Mouse (Mus musculus) hindbrain, embryonic 11.5 days (tissue): ENCODE measurements around the gene Colgalt1. TPM values are rescaled to one million over a fixed set of nuclear protein-coding genes. Genes with fewer than 3 reads are reported as not detected.

Source experiments
- ATAC-seq: fragments of 200-750 bp; cut with Nextera tagmentation; 2 replicates; pipeline ENCODE4 v1.8.0; 2017; ENCODE audit warnings: mild to moderate bottlenecking, moderate TSS enrichment, moderate library complexity; ENCODE audit not compliant: low FRiP score
- DNase-seq: peaks from one replicate; pipeline ENCODE4 v3.0.0-alpha.2; 2015; ENCODE audit warnings: low spot score
- H3K27ac ChIP-seq: fragments of 300-500 bp; sonication (generic); 2 replicates; pipeline ENCODE4 v1.5.1; 2014; ENCODE audit warnings: mild to moderate bottlenecking, low read depth, low read length
- H3K27me3 ChIP-seq: fragments of 300-500 bp; sonication (generic); 2 replicates; pipeline ENCODE4 v1.6.1; 2014; ENCODE audit warnings: mild to moderate bottlenecking, low read length, moderate library complexity, mixed read lengths; ENCODE audit not compliant: control insufficient read depth, insufficient read depth
- H3K36me3 ChIP-seq: fragments of 300-500 bp; sonication (generic); 2 replicates; pipeline ENCODE4 v1.6.1; 2014; ENCODE audit warnings: mild to moderate bottlenecking, low read length, moderate library complexity, mixed read lengths; ENCODE audit not compliant: control insufficient read depth, insufficient read depth
- H3K4me1 ChIP-seq: fragments of 300-500 bp; sonication (generic); replicated peaks from 2 replicates; pipeline ENCODE4 v1.6.1; 2014; ENCODE audit warnings: low read length, mixed read lengths; ENCODE audit not compliant: control insufficient read depth, insufficient read depth
- H3K4me2 ChIP-seq: fragments of 300-500 bp; sonication (generic); replicated peaks from 2 replicates; pipeline ENCODE4 v1.6.1; 2014; ENCODE audit warnings: mild to moderate bottlenecking, low read depth, low read length
- H3K4me3 ChIP-seq: fragments of 300-500 bp; sonication (generic); 2 replicates; pipeline ENCODE4 v1.5.1; 2014; ENCODE audit warnings: low read depth, low read length
- H3K9ac ChIP-seq: fragments of 300-500 bp; sonication (generic); 2 replicates; pipeline ENCODE4 v1.6.1; 2014; ENCODE audit warnings: low read depth, low read length
- H3K9me3 ChIP-seq: fragments of 300-500 bp; sonication (generic); 2 replicates; pipeline ENCODE4 v1.6.1; 2016; ENCODE audit warnings: low read length; ENCODE audit not compliant: control insufficient read depth
- WGBS: fragments of 180-500 bp; shearing (Covaris S2); extraction: QIAGEN DNeasy Blood & Tissue Kit; methylation state at CpG from one replicate; pipeline ENCODE4 v1.1.7; 2014; 5-methylcytosine and 5-hydroxymethylcytosine counted together
- polyA plus RNA-seq: library from polyadenylated mRNA; unstranded; fragments of >200 nt; fragmentation: Nextera tagmentation; extraction: Ambion mirVana; gene quantifications from 2 replicates; pipeline ENCODE4 v1.2.1, GENCODE M21; 2014

Gene Colgalt1
- 41.3 and 42.5 TPM in 2 replicates for polyA plus RNA-seq

GRCm38 (mm10) chr8:71610822-71611651 is at the start of gene Colgalt1:
Gene Colgalt1, plus strand, starts transcription at chr8:71610998.
- under 1% methylated on average over 80 of the region's 82 CpGs for WGBS
- H3K4me2 ChIP-seq = peak within 1 kb of the TSS; percentile 60
- H3K9me3 ChIP-seq = no peaks in the 10 kb centered on the region
- H3K36me3 ChIP-seq = no peaks in the 10 kb centered on the region
- peak; percentile 99 for ATAC-seq
- H3K9ac ChIP-seq = peak within 1 kb of the TSS; percentile 91
- H3K4me3 ChIP-seq = peak within 1 kb of the TSS; percentile 92
- DNase-seq = peak; percentile 97
- H3K4me1 ChIP-seq = 0 out of 2 replicates have a peak, but pooled peaks cover 3% of the 10 kb centered on the region
- H3K27ac ChIP-seq = peak within 1 kb of the TSS; percentile 83
- H3K27me3 ChIP-seq = no peaks in the 10 kb centered on the region

DNA sequence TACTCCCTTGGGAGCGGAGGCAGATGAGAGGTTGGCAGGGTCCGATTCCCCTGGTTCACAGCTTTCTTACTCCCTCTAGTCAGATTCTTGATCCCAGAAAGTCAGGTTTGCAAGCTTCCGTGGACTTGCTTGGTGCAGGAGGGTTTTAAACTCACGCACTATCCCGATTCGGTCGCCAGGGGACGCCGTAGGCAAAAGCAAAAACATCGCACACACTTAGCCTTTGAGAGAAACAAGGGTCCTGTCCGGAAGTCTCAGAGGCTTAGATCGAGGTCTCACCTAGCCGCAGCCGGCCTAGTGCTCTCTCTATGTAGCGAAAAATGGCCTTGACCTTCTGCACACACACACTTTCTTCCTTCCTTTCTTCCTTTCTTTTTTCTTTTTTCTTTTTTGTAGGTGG is 49.4 kb upstream of the Colgalt1 start:
- 4% methylated on average over 15 of the region's 15 CpGs for WGBS
- Histone ChIP-seq H3K4me1 (peaks cover 2% of the 10 kb centered on the region; the same call in 1 of the 2 replicates), H3K4me3 (no peak overlapping the region), H3K27me3 (peaks cover 71% of the 10 kb centered on the region), H3K4me2 (no peak overlapping the region), H3K36me3 (no peaks in the 10 kb centered on the region), H3K27ac (no peak overlapping the region), H3K9me3 (no peaks in the 10 kb centered on the region), H3K9ac (no peak overlapping the region)
- DNase-seq = peak; percentile 87
- ATAC-seq = no peak

- 1% methylated on average over 33 of the region's 33 CpGs for WGBS
- Histone ChIP-seq H3K4me3 (peak overlapping the region; percentile 18), H3K27ac (no peak overlapping the region), H3K27me3 (peaks cover 58% of the 10 kb centered on the region), H3K36me3 (no peaks in the 10 kb centered on the region), H3K9me3 (no peaks in the 10 kb centered on the region), H3K4me1 (peaks cover 2% of the 10 kb centered on the region; the same call in 1 of the 2 replicates), H3K9ac (no peak overlapping the region), H3K4me2 (peak overlapping the region; percentile 23)
- peak; percentile 53; the same call in 1 of the 2 replicates for ATAC-seq
- peak; percentile 77 for DNase-seq
These were observed 48.0 kb upstream of the Colgalt1 start for GRCm38 (mm10) chr8:71562751-71563150.

- ATAC-seq (no peak), DNase-seq (no peak)
- 0 out of 2 replicates have a peak, but pooled peaks cover 5% of the 10 kb centered on the region for H3K4me1 ChIP-seq
- no peak overlapping the region for H3K9ac ChIP-seq
- no peak overlapping the region for H3K4me3 ChIP-seq
- no peak overlapping the region for H3K4me2 ChIP-seq
- H3K36me3 ChIP-seq = no peaks in the 10 kb centered on the region
- H3K27me3 ChIP-seq = peaks cover 50% of the 10 kb centered on the region
- H3K27ac ChIP-seq = no peak overlapping the region
- no peaks in the 10 kb centered on the region for H3K9me3 ChIP-seq
- WGBS = 87% methylated on average over 4 of the region's 4 CpGs
These were observed 46.8 kb upstream of the Colgalt1 start for GRCm38 (mm10) chr8:71563992-71564391.

DNA sequence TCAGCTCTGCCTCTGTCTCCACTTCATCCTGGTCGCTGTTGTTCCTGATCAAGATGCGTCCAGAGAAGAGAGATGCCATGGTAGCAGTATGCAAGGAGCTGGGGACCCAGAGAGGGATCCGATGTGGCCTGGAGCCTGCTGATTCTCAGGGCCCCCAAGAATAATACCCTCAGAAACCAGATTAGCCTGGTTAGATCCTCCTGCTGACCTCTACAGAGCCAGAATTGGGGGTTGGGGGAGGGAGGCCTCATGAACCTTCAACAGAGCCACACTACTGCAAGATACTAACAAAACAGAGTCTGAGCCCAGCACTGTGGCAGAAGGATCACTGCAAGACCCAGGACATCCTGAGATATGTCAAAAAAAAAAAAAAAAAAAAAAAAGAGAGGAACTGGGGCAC is 44.3 kb upstream of the Colgalt1 start, which contains the start of gene Nxnl1:
TSS of gene Nxnl1 (minus strand) at position 101 of the 400 bp plus-strand sequence.
- Histone ChIP-seq H3K4me3 (no peak within 1 kb of the TSS), H3K36me3 (no peaks in the 10 kb centered on the region), H3K27ac (no peak within 1 kb of the TSS), H3K9ac (no peak within 1 kb of the TSS), H3K4me1 (peaks cover 13% of the 10 kb centered on the region; the same call in 1 of the 2 replicates), H3K27me3 (peaks cover 33% of the 10 kb centered on the region), H3K9me3 (no peaks in the 10 kb centered on the region), H3K4me2 (no peak within 1 kb of the TSS)
- no peak for ATAC-seq
- DNase-seq = no peak
- 65% methylated on average over 3 of the region's 3 CpGs for WGBS

GRCm38 (mm10) chr8:71567587-71567986 is 43.2 kb upstream of the Colgalt1 start:
- Histone ChIP-seq H3K4me3 (no peak overlapping the region), H3K9me3 (no peaks in the 10 kb centered on the region), H3K27me3 (peaks cover 22% of the 10 kb centered on the region), H3K4me1 (peaks cover 11% of the 10 kb centered on the region; the same call in 1 of the 2 replicates), H3K36me3 (no peaks in the 10 kb centered on the region), H3K9ac (no peak overlapping the region), H3K4me2 (no peak overlapping the region), H3K27ac (no peak overlapping the region)
- 83% methylated on average over 7 of the region's 7 CpGs for WGBS
- DNase-seq = no peak
- ATAC-seq = no peak

- Histone ChIP-seq H3K4me1 (peaks cover 11% of the 10 kb centered on the region; the same call in 1 of the 2 replicates), H3K4me2 (peak within 1 kb of the TSS; percentile 93), H3K9me3 (no peaks in the 10 kb centered on the region), H3K36me3 (no peaks in the 10 kb centered on the region), H3K4me3 (peak within 1 kb of the TSS; percentile 69), H3K9ac (peak within 1 kb of the TSS; percentile 47; the same call in 1 of the 2 replicates), H3K27ac (no peak within 1 kb of the TSS), H3K27me3 (peaks cover 14% of the 10 kb centered on the region)
- DNase-seq (no peak), ATAC-seq (no peak)
- WGBS = 12% methylated on average over 13 of the region's 13 CpGs
These were observed 42.3 kb upstream of the Colgalt1 start, which contains the start of gene Slc27a1 for GRCm38 (mm10) chr8:71568387-71568937. Gene Slc27a1, plus strand, starts transcription at chr8:71568882.

DNA sequence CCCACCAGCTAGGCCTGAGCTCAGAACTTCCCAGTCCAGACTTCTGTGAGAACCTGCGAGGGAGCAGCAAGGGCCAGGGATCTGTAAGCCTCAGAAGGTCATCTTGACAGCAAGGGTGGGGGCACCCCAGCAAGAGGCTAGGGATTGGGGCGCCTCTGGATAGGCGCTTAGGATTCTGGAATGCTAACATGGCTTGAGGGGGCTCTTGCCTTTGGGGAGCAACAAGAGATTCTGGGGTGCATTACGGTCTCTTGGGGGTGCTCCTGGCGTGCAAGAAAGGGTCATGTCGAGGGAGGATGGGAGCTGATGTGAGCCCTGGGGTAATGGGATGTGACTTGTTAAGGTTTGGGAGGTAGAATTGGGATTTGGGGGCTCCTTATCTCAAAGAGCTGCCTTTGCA is 41.9 kb upstream of the Colgalt1 start:
- Histone ChIP-seq H3K36me3 (no peaks in the 10 kb centered on the region), H3K27ac (no peak overlapping the region), H3K9me3 (no peaks in the 10 kb centered on the region), H3K27me3 (peaks cover 12% of the 10 kb centered on the region), H3K4me3 (peak overlapping the region; percentile 69), H3K4me2 (peak overlapping the region; percentile 93), H3K4me1 (peaks cover 11% of the 10 kb centered on the region; the same call in 1 of the 2 replicates), H3K9ac (peak overlapping the region; percentile 47; the same call in 1 of the 2 replicates)
- 17% methylated on average over 6 of the region's 6 CpGs for WGBS
- no peak for ATAC-seq
- DNase-seq = no peak
